ENCODE assay signal across 8 mouse cellular contexts in the genomic region with DNA sequence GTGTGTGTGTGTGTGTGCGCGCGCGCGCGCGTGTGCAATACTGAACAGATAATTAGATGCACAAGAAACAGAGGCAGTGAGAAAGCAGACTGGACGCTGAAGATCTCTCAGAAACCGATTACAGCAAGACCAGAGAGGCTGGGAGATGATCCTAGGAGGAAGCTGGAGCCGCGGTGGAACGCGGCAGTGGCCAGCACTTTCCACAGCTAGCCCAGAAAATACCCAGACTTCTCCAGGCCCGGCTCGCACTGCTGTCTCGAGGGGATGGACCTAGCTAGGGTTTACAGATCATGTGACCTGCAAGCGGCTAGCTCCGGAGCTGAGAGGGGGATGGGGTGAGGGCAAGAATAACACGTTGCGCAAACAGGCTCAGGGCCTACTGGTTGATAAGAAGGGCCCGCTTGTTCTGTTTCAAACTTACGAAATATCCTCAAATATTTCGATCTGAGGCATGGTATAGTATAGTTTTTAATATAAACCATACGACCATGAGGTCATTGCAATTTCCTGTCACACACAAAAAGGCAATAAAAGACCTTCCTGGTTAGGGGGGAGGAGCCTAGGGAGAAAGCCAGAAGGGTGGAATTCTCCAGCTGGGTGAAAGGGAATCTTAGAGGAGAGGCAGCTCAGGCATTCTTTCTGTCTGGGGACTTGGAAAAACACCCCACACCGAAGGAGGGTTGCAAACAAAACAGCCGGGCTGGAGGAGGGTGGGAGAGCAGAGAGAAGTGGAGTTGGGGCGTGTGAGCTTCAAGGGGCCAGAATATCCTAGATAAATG. TPM values are rescaled to one million over a fixed set of nuclear protein-coding genes. Genes with fewer than 3 reads are reported as not detected.
DNase-seq lines count a peak whose midpoint lies in the region; ATAC-seq and TF ChIP-seq lines count a peak whose summit lies in the region.

No protein-coding gene starts in this region.

- intact Hi-C loops in left cerebral cortex, postnatal 36 days (cut with DNase I) = loop anchor here (1.0 kb wide), 1 partner anchor 22 kb away; a partner anchor contains a TSS

- WGBS in hindbrain, postnatal 0 days = 2% methylated on average over 27 of the region's 27 CpGs

- peak; percentile 95 for ATAC-seq in hindbrain, postnatal 0 days
- ATAC-seq in activated CD4-positive, CD25-positive, alpha-beta regulatory T cell, adult 4 months = no peak

- no peaks in the 10 kb centered on the region for H3K27me3 ChIP-seq in hindbrain, postnatal 0 days (ENCODE audit: insufficient read depth, low read length)

- TF ChIP-seq CTCF in hindbrain, postnatal 0 days (IDR thresholded peaks at IDR 0.05; ENCODE audit: low read depth) = no peak

- DNase-seq in adrenal gland, adult (ENCODE audit: inconsistent age in 2 of 2, low spot score in 1 of 2) = peak; percentile 90 to 97
- peak; percentile 91 for DNase-seq in embryo, embryonic 10 days (ENCODE audit: low spot score)
- DNase-seq in gastrocnemius, adult 8-10 months (ENCODE audit: low spot score in 2 of 2) = peak; percentile 86 to 90
- DNase-seq in hindbrain, postnatal 0 days (ENCODE audit: low spot score) = peak; percentile 91
- DNase-seq in left cerebral cortex, postnatal 36 days (ENCODE audit: low spot score in 2 of 2) = peak; percentile 57 to 70
- peak; percentile 92 for DNase-seq in mesoderm, embryonic 11.5 days (ENCODE audit: low read depth, low spot score)
- DNase-seq in right cerebral cortex, postnatal 4 days = peak; percentile 53

- H3K9ac ChIP-seq in hindbrain, postnatal 0 days (replicated peaks; ENCODE audit: low read length) = peak overlapping the region; percentile 46

- H3K9me3 ChIP-seq in hindbrain, postnatal 0 days (ENCODE audit: low read length) = no peaks in the 10 kb centered on the region

- peaks cover 8% of the 10 kb centered on the region; the same call in 1 of the 2 replicates for H3K4me1 ChIP-seq in hindbrain, postnatal 0 days (ENCODE audit: insufficient read depth, low read length)

- H3K27ac ChIP-seq in hindbrain, postnatal 0 days = peak overlapping the region; percentile 90

- peak overlapping the region; percentile 25 for H3K4me3 ChIP-seq in hindbrain, postnatal 0 days (ENCODE audit: low read length)

- peak overlapping the region; percentile 51 for H3K4me2 ChIP-seq in hindbrain, postnatal 0 days (ENCODE audit: low read depth, low read length)

- H3K36me3 ChIP-seq in hindbrain, postnatal 0 days (ENCODE audit: insufficient read depth, low read length) = no peaks in the 10 kb centered on the region

RNA-seq across cellular contexts. Expression of a gene that starts 22.1 kb away (rescaled TPM):
- 100 to 1,000 TPM; 286 to 317 (median 309) TPM for total RNA-seq in gastrocnemius, adult 8-10 months (2022)
- 393 and 416 TPM in 2 replicates for total RNA-seq in hindbrain, postnatal 0 days (2014; rRNA removed)
- 340 and 356 TPM in 2 replicates for polyA plus RNA-seq in hindbrain, postnatal 0 days (2015; fragmentation: Nextera tagmentation; extraction: Ambion mirVana)
- total RNA-seq in left cerebral cortex, postnatal 36 days (2021) = 100 to 1,000 TPM; 259 to 289 TPM
- 1 to 10 TPM; 1.2 to 1.3 TPM for polyA plus RNA-seq in activated CD4-positive, CD25-positive, alpha-beta regulatory T cell, adult 4 months (2017; shearing (Covaris generic))
